Mouse (Mus musculus) testis, adult 2 months (tissue): Measurements from ENCODE around the gene Mfsd2a.

Experiments used
- CTCF ChIP-seq: fragments of 200-500 bp; IDR thresholded peaks from 2 replicates; pipeline ENCODE4 v1.5.1; 2012; ENCODE audit warnings: low read depth, mild to moderate bottlenecking, inconsistent platforms, low read length, moderate library complexity; ENCODE audit not compliant: control insufficient read depth, insufficient read depth, insufficient replicate concordance
- POLR2A ChIP-seq: fragments of 200-500 bp; IDR thresholded peaks from 2 replicates; pipeline ENCODE4 v1.6.1; 2012; ENCODE audit warnings: low read depth, mild to moderate bottlenecking, inconsistent platforms, low read length, moderate library complexity; ENCODE audit not compliant: control insufficient read depth

GRCm38 (mm10) chr4:122983486-122984261 lies 22.7 kb upstream of the Mfsd2a start:
- TF ChIP-seq CTCF = no peak
- TF ChIP-seq POLR2A = no peak
